Mouse (Mus musculus): ENCODE measurements around the gene Etnk1. TPM values are rescaled to one million over a fixed set of nuclear protein-coding genes. Genes with fewer than 3 reads are reported as not detected.
"Not testable (repeated sequence)": the region's sequence is repeated elsewhere in the genome, so short reads cannot be mapped to it uniquely, and the experiment has no call there.

Etnk1 gene
- polyA plus RNA-seq, 1 experiment from 2014 or later: 17.2 TPM

GRCm38 (mm10) chr6:143140884-143141283, 26.1 kb upstream of the Etnk1 start:
- Histone ChIP-seq H3K27me3 (replicated peaks) (no peaks in the 10 kb centered on the region), H3K27ac (no peak overlapping the region), H3K9me3 (no peaks in the 10 kb centered on the region), H3K9ac (no peak overlapping the region), H3K36me3 (no peaks in the 10 kb centered on the region), H3K4me1 (no peaks in the 10 kb centered on the region), H3K4me2 (no peak overlapping the region), H3K4me3 (replicated peaks) (no peak overlapping the region)
- ATAC-seq (ENCODE audit: insufficient read depth, low FRiP score, low read depth): no peak
- 87% methylated on average over 9 of the region's 9 CpGs for WGBS

- H3K9ac ChIP-seq; H3K27me3 ChIP-seq (replicated peaks); H3K9me3 ChIP-seq; H3K27ac ChIP-seq; ATAC-seq (ENCODE audit: insufficient read depth, low FRiP score, low read depth); H3K36me3 ChIP-seq; H3K4me2 ChIP-seq; H3K4me1 ChIP-seq; H3K4me3 ChIP-seq (replicated peaks): not testable (repeated sequence)
- 70% methylated on average over 10 of the region's 10 CpGs for WGBS
Observed at GRCm38 (mm10) chr6:143141624-143142592, 25.1 kb upstream of the Etnk1 start.

- Histone ChIP-seq H3K27me3 (replicated peaks) (no peaks in the 10 kb centered on the region), H3K4me3 (replicated peaks) (no peak overlapping the region)
- ATAC-seq (ENCODE audit: insufficient read depth, low FRiP score, low read depth): no peak
Observed at GRCm38 (mm10) chr6:143142861-143143260, 24.2 kb upstream of the Etnk1 start.

GRCm38 (mm10) chr6:143143321-143143720, 23.7 kb upstream of the Etnk1 start:
- Histone ChIP-seq H3K36me3 (no peaks in the 10 kb centered on the region), H3K9me3 (no peaks in the 10 kb centered on the region), H3K27ac (no peak overlapping the region), H3K27me3 (replicated peaks) (no peaks in the 10 kb centered on the region), H3K4me1 (no peaks in the 10 kb centered on the region), H3K4me2 (peak overlapping the region; percentile 50), H3K4me3 (replicated peaks) (no peak overlapping the region), H3K9ac (no peak overlapping the region)
- no peak for ATAC-seq (ENCODE audit: insufficient read depth, low FRiP score, low read depth)
- 78% methylated on average over 9 of the region's 9 CpGs for WGBS

More at GRCm38 (mm10) chr6:143142861-143143260, 24.2 kb upstream of the Etnk1 start:
- 91% methylated on average over 4 of the region's 4 CpGs for WGBS
- Histone ChIP-seq H3K9me3 (no peaks in the 10 kb centered on the region), H3K27ac (no peak overlapping the region), H3K4me1 (no peaks in the 10 kb centered on the region), H3K36me3 (no peaks in the 10 kb centered on the region), H3K9ac (no peak overlapping the region), H3K4me2 (no peak overlapping the region)

GRCm38 (mm10) chr6:143143775-143144273, 23.2 kb upstream of the Etnk1 start:
- Histone ChIP-seq H3K27me3 (replicated peaks) (no peaks in the 10 kb centered on the region), H3K36me3 (no peaks in the 10 kb centered on the region), H3K4me2 (peak overlapping the region; percentile 50), H3K9ac (no peak overlapping the region), H3K4me3 (replicated peaks) (peak overlapping the region; percentile 20), H3K9me3 (no peaks in the 10 kb centered on the region), H3K27ac (no peak overlapping the region), H3K4me1 (no peaks in the 10 kb centered on the region)
- WGBS: 25% methylated on average over 19 of the region's 19 CpGs
- ATAC-seq (ENCODE audit: insufficient read depth, low FRiP score, low read depth): 0 out of 2 replicates have a peak, but pooled peaks have one; percentile 17

GRCm38 (mm10) chr6:143144556-143144955, 22.5 kb upstream of the Etnk1 start:
- Histone ChIP-seq H3K36me3 (no peaks in the 10 kb centered on the region), H3K9me3 (no peaks in the 10 kb centered on the region), H3K27ac (no peak overlapping the region), H3K9ac (no peak overlapping the region), H3K4me3 (replicated peaks) (no peak overlapping the region), H3K27me3 (replicated peaks) (no peaks in the 10 kb centered on the region), H3K4me2 (no peak overlapping the region), H3K4me1 (no peaks in the 10 kb centered on the region)
- ATAC-seq (ENCODE audit: insufficient read depth, low FRiP score, low read depth): no peak
- WGBS: 48% methylated on average over 2 of the region's 2 CpGs

- H3K4me3 ChIP-seq (replicated peaks): no peak overlapping the region
- WGBS: 53% methylated on average over 7 of the region's 7 CpGs
- no peaks in the 10 kb centered on the region for H3K36me3 ChIP-seq
- H3K4me2 ChIP-seq: no peak overlapping the region
- no peaks in the 10 kb centered on the region for H3K9me3 ChIP-seq
- no peak overlapping the region for H3K27ac ChIP-seq
- no peaks in the 10 kb centered on the region for H3K4me1 ChIP-seq
- ATAC-seq (ENCODE audit: insufficient read depth, low FRiP score, low read depth): peak; percentile 50; the same call in 1 of the 2 replicates
- no peaks in the 10 kb centered on the region for H3K27me3 ChIP-seq (replicated peaks)
- H3K9ac ChIP-seq: no peak overlapping the region
Observed at GRCm38 (mm10) chr6:143145051-143145450, 22.0 kb upstream of the Etnk1 start.

GRCm38 (mm10) chr6:143146756-143147155, 20.3 kb upstream of the Etnk1 start:
- Histone ChIP-seq H3K4me3 (replicated peaks) (no peak overlapping the region), H3K4me1 (no peaks in the 10 kb centered on the region), H3K9me3 (no peaks in the 10 kb centered on the region), H3K36me3 (no peaks in the 10 kb centered on the region), H3K4me2 (no peak overlapping the region), H3K9ac (no peak overlapping the region), H3K27ac (no peak overlapping the region), H3K27me3 (replicated peaks) (no peaks in the 10 kb centered on the region)
- ATAC-seq (ENCODE audit: insufficient read depth, low FRiP score, low read depth): no peak
- WGBS: 47% methylated on average over 8 of the region's 8 CpGs

GRCm38 (mm10) chr6:143148868-143149267, 18.2 kb upstream of the Etnk1 start:
- Histone ChIP-seq H3K4me2 (no peak overlapping the region), H3K9ac (no peak overlapping the region), H3K27ac (no peak overlapping the region), H3K4me1 (0 out of 2 replicates have a peak, but pooled peaks cover 5% of the 10 kb centered on the region), H3K36me3 (no peaks in the 10 kb centered on the region), H3K27me3 (replicated peaks) (no peaks in the 10 kb centered on the region), H3K9me3 (no peaks in the 10 kb centered on the region), H3K4me3 (replicated peaks) (no peak overlapping the region)
- ATAC-seq (ENCODE audit: insufficient read depth, low FRiP score, low read depth): no peak

GRCm38 (mm10) chr6:143149766-143150291, 17.2 kb upstream of the Etnk1 start:
- no peak overlapping the region for H3K4me2 ChIP-seq
- no peak overlapping the region for H3K9ac ChIP-seq
- no peak overlapping the region for H3K27ac ChIP-seq
- H3K36me3 ChIP-seq: no peaks in the 10 kb centered on the region
- H3K27me3 ChIP-seq (replicated peaks): no peaks in the 10 kb centered on the region
- H3K9me3 ChIP-seq: no peaks in the 10 kb centered on the region
- H3K4me1 ChIP-seq: 0 out of 2 replicates have a peak, but pooled peaks cover 5% of the 10 kb centered on the region
- no peak overlapping the region for H3K4me3 ChIP-seq (replicated peaks)
- no peak for ATAC-seq (ENCODE audit: insufficient read depth, low FRiP score, low read depth)
- WGBS: 43% methylated on average over 5 of the region's 5 CpGs

- H3K9me3 ChIP-seq; H3K4me3 ChIP-seq (replicated peaks); ATAC-seq (ENCODE audit: insufficient read depth, low FRiP score, low read depth); H3K27me3 ChIP-seq (replicated peaks); H3K4me2 ChIP-seq; H3K4me1 ChIP-seq; H3K27ac ChIP-seq; H3K36me3 ChIP-seq; H3K9ac ChIP-seq: not testable (repeated sequence)
- WGBS: 74% methylated on average over 10 of the region's 10 CpGs
Observed at GRCm38 (mm10) chr6:143151081-143151995, 15.7 kb upstream of the Etnk1 start.

Measured in stomach, embryonic 15.5 days (tissue).